Mouse (Mus musculus): ENCODE data around the gene Gucy2c. TPM values are rescaled to one million over a fixed set of nuclear protein-coding genes. Genes with fewer than 3 reads are reported as not detected.
A peak's percentile ranks its signal among the peaks of the same experiment; 100 is the strongest.

Gene Gucy2c
- 0.15 TPM in 1 of 2 replicates, not detected in the other for polyA plus RNA-seq (2015; fragmentation: Nextera tagmentation; extraction: Ambion mirVana)

- Histone ChIP-seq H3K4me2 (ENCODE audit: low read length) (no peak within 1 kb of the TSS), H3K4me1 (replicated peaks; ENCODE audit: control insufficient read depth, insufficient read depth, low read length) (no peaks in the 10 kb centered on the region), H3K27me3 (replicated peaks; ENCODE audit: control insufficient read depth, insufficient read depth, low read length) (no peaks in the 10 kb centered on the region), H3K9me3 (ENCODE audit: control insufficient read depth, low read length) (no peaks in the 10 kb centered on the region), H3K4me3 (replicated peaks; ENCODE audit: low read length) (no peak within 1 kb of the TSS), H3K9ac (replicated peaks; ENCODE audit: low read depth, low read length) (no peak within 1 kb of the TSS), H3K36me3 (ENCODE audit: control insufficient read depth, insufficient read depth) (no peaks in the 10 kb centered on the region), H3K27ac (ENCODE audit: low read length) (no peak within 1 kb of the TSS)
- no peak for ATAC-seq
- 79% methylated on average over 20 of the region's 20 CpGs for WGBS
These were observed at the start of gene Gucy2c for GRCm38 (mm10) chr6:136781377-136781986. TSS of gene Gucy2c (minus strand) at chr6:136781765.

GRCm38 (mm10) chr6:136828681-136829080, 47.1 kb upstream of the Gucy2c start:
- peak overlapping the region; percentile 100 for H3K4me3 ChIP-seq (replicated peaks; ENCODE audit: low read length)
- 30% methylated on average over 4 of the region's 4 CpGs for WGBS
- peaks cover 8% of the 10 kb centered on the region for H3K4me1 ChIP-seq (replicated peaks; ENCODE audit: control insufficient read depth, insufficient read depth, low read length)
- peaks cover 13% of the 10 kb centered on the region; the same call in 1 of the 2 replicates for H3K36me3 ChIP-seq (ENCODE audit: control insufficient read depth, insufficient read depth)
- no peaks in the 10 kb centered on the region for H3K27me3 ChIP-seq (replicated peaks; ENCODE audit: control insufficient read depth, insufficient read depth, low read length)
- peak overlapping the region; percentile 91 for H3K27ac ChIP-seq (ENCODE audit: low read length)
- H3K4me2 ChIP-seq (ENCODE audit: low read length), result peak overlapping the region; percentile 66
- no peaks in the 10 kb centered on the region for H3K9me3 ChIP-seq (ENCODE audit: control insufficient read depth, low read length)
- no peak for ATAC-seq
- peak overlapping the region; percentile 57 for H3K9ac ChIP-seq (replicated peaks; ENCODE audit: low read depth, low read length)

GRCm38 (mm10) chr6:136827881-136828561, 46.5 kb upstream of the Gucy2c start, which contains the start of gene Wbp11:
TSS of gene Wbp11 (minus strand) at chr6:136828233.
- H3K27me3 ChIP-seq (replicated peaks; ENCODE audit: control insufficient read depth, insufficient read depth, low read length), result no peaks in the 10 kb centered on the region
- H3K27ac ChIP-seq (ENCODE audit: low read length), result peak within 1 kb of the TSS; percentile 91
- under 1% methylated on average over 45 of the region's 45 CpGs for WGBS
- H3K36me3 ChIP-seq (ENCODE audit: control insufficient read depth, insufficient read depth), result peaks cover 13% of the 10 kb centered on the region
- peak within 1 kb of the TSS; percentile 84 for H3K4me2 ChIP-seq (ENCODE audit: low read length)
- peak; percentile 100 for ATAC-seq
- no peaks in the 10 kb centered on the region for H3K9me3 ChIP-seq (ENCODE audit: control insufficient read depth, low read length)
- peaks cover 8% of the 10 kb centered on the region for H3K4me1 ChIP-seq (replicated peaks; ENCODE audit: control insufficient read depth, insufficient read depth, low read length)
- peak within 1 kb of the TSS; percentile 100 for H3K4me3 ChIP-seq (replicated peaks; ENCODE audit: low read length)
- peak within 1 kb of the TSS; percentile 97 for H3K9ac ChIP-seq (replicated peaks; ENCODE audit: low read depth, low read length)

GRCm38 (mm10) chr6:136827516-136827880, 45.9 kb upstream of the Gucy2c start, which contains the start of gene BC049715:
TSS of gene BC049715 (plus strand) at chr6:136827626.
- Histone ChIP-seq H3K4me3 (replicated peaks; ENCODE audit: low read length) (peak within 1 kb of the TSS; percentile 100), H3K4me1 (replicated peaks; ENCODE audit: control insufficient read depth, insufficient read depth, low read length) (peaks cover 8% of the 10 kb centered on the region), H3K9me3 (ENCODE audit: control insufficient read depth, low read length) (no peaks in the 10 kb centered on the region), H3K4me2 (ENCODE audit: low read length) (peak within 1 kb of the TSS; percentile 84), H3K27me3 (replicated peaks; ENCODE audit: control insufficient read depth, insufficient read depth, low read length) (no peaks in the 10 kb centered on the region), H3K36me3 (ENCODE audit: control insufficient read depth, insufficient read depth) (peaks cover 18% of the 10 kb centered on the region), H3K9ac (replicated peaks; ENCODE audit: low read depth, low read length) (peak within 1 kb of the TSS; percentile 97), H3K27ac (ENCODE audit: low read length) (peak within 1 kb of the TSS; percentile 91)
- ATAC-seq, result no peak
- whole genome bisulfite sequencing, result under 1% methylated on average over 34 of the region's 34 CpGs

GRCm38 (mm10) chr6:136827116-136827515, 45.6 kb upstream of the Gucy2c start:
- Histone ChIP-seq H3K9me3 (ENCODE audit: control insufficient read depth, low read length) (no peaks in the 10 kb centered on the region), H3K27me3 (replicated peaks; ENCODE audit: control insufficient read depth, insufficient read depth, low read length) (no peaks in the 10 kb centered on the region), H3K36me3 (ENCODE audit: control insufficient read depth, insufficient read depth) (peaks cover 21% of the 10 kb centered on the region), H3K4me2 (ENCODE audit: low read length) (peak overlapping the region; percentile 84), H3K4me3 (replicated peaks; ENCODE audit: low read length) (peak overlapping the region; percentile 100), H3K4me1 (replicated peaks; ENCODE audit: control insufficient read depth, insufficient read depth, low read length) (peaks cover 8% of the 10 kb centered on the region), H3K9ac (replicated peaks; ENCODE audit: low read depth, low read length) (peak overlapping the region; percentile 97), H3K27ac (ENCODE audit: low read length) (no peak overlapping the region; the same call in 1 of the 2 replicates)
- ATAC-seq, result no peak
- 17% methylated on average over 7 of the region's 7 CpGs for WGBS

GRCm38 (mm10) chr6:136824987-136825386, 43.4 kb upstream of the Gucy2c start:
- H3K4me2 ChIP-seq (ENCODE audit: low read length), result no peak overlapping the region
- H3K27me3 ChIP-seq (replicated peaks; ENCODE audit: control insufficient read depth, insufficient read depth, low read length), result no peaks in the 10 kb centered on the region
- H3K9ac ChIP-seq (replicated peaks; ENCODE audit: low read depth, low read length), result no peak overlapping the region
- ATAC-seq, result no peak
- no peak overlapping the region for H3K4me3 ChIP-seq (replicated peaks; ENCODE audit: low read length)
- peaks cover 42% of the 10 kb centered on the region for H3K36me3 ChIP-seq (ENCODE audit: control insufficient read depth, insufficient read depth)
- peaks cover 8% of the 10 kb centered on the region for H3K4me1 ChIP-seq (replicated peaks; ENCODE audit: control insufficient read depth, insufficient read depth, low read length)
- 96% methylated on average over 8 of the region's 8 CpGs for WGBS
- H3K27ac ChIP-seq (ENCODE audit: low read length), result no peak overlapping the region
- H3K9me3 ChIP-seq (ENCODE audit: control insufficient read depth, low read length), result no peaks in the 10 kb centered on the region

- WGBS, result 94% methylated on average over 18 of the region's 18 CpGs
- Histone ChIP-seq H3K27me3 (replicated peaks; ENCODE audit: control insufficient read depth, insufficient read depth, low read length) (no peaks in the 10 kb centered on the region), H3K9ac (replicated peaks; ENCODE audit: low read depth, low read length) (no peak overlapping the region), H3K27ac (ENCODE audit: low read length) (no peak overlapping the region), H3K4me2 (ENCODE audit: low read length) (no peak overlapping the region), H3K4me1 (replicated peaks; ENCODE audit: control insufficient read depth, insufficient read depth, low read length) (no peaks in the 10 kb centered on the region), H3K4me3 (replicated peaks; ENCODE audit: low read length) (no peak overlapping the region), H3K9me3 (ENCODE audit: control insufficient read depth, low read length) (no peaks in the 10 kb centered on the region), H3K36me3 (ENCODE audit: control insufficient read depth, insufficient read depth) (peaks cover 57% of the 10 kb centered on the region)
- ATAC-seq, result no peak
These were observed 39.5 kb upstream of the Gucy2c start for GRCm38 (mm10) chr6:136821086-136821485.

GRCm38 (mm10) chr6:136820381-136820780, 38.8 kb upstream of the Gucy2c start:
- H3K9ac ChIP-seq (replicated peaks; ENCODE audit: low read depth, low read length), result no peak overlapping the region
- 97% methylated on average over 21 of the region's 21 CpGs for WGBS
- peaks cover 62% of the 10 kb centered on the region for H3K36me3 ChIP-seq (ENCODE audit: control insufficient read depth, insufficient read depth)
- H3K27ac ChIP-seq (ENCODE audit: low read length), result no peak overlapping the region
- H3K9me3 ChIP-seq (ENCODE audit: control insufficient read depth, low read length), result no peaks in the 10 kb centered on the region
- H3K4me1 ChIP-seq (replicated peaks; ENCODE audit: control insufficient read depth, insufficient read depth, low read length), result no peaks in the 10 kb centered on the region
- H3K27me3 ChIP-seq (replicated peaks; ENCODE audit: control insufficient read depth, insufficient read depth, low read length), result no peaks in the 10 kb centered on the region
- no peak overlapping the region for H3K4me2 ChIP-seq (ENCODE audit: low read length)
- no peak overlapping the region for H3K4me3 ChIP-seq (replicated peaks; ENCODE audit: low read length)
- ATAC-seq, result no peak

GRCm38 (mm10) chr6:136817549-136817948, 36.0 kb upstream of the Gucy2c start:
- Histone ChIP-seq H3K4me3 (replicated peaks; ENCODE audit: low read length) (no peak overlapping the region), H3K4me1 (replicated peaks; ENCODE audit: control insufficient read depth, insufficient read depth, low read length) (no peaks in the 10 kb centered on the region), H3K36me3 (ENCODE audit: control insufficient read depth, insufficient read depth) (peaks cover 60% of the 10 kb centered on the region), H3K9ac (replicated peaks; ENCODE audit: low read depth, low read length) (no peak overlapping the region), H3K27me3 (replicated peaks; ENCODE audit: control insufficient read depth, insufficient read depth, low read length) (no peaks in the 10 kb centered on the region), H3K9me3 (ENCODE audit: control insufficient read depth, low read length) (no peaks in the 10 kb centered on the region), H3K27ac (ENCODE audit: low read length) (0 out of 2 replicates have a peak overlapping the region, but pooled peaks have one; percentile 1), H3K4me2 (ENCODE audit: low read length) (no peak overlapping the region)
- whole genome bisulfite sequencing, result 74% methylated on average over 3 of the region's 3 CpGs
- peak; percentile 72 for ATAC-seq

Measured in forebrain, embryonic 16.5 days (tissue).